Mouse (Mus musculus) neural tube, embryonic 15.5 days (tissue): ENCODE data around the gene Aif1. TPM values are rescaled to one million over a fixed set of nuclear protein-coding genes. Genes with fewer than 3 reads are reported as not detected.
"Not testable (repeated sequence)": the region's sequence is repeated elsewhere in the genome, so short reads cannot be mapped to it uniquely, and the experiment has no call there.

ENCODE experiments used
- ATAC-seq: fragments of 200-750 bp; cut with Nextera tagmentation; 2 replicates; pipeline ENCODE4 v1.8.0; 2017; ENCODE audit warnings: mild to moderate bottlenecking, moderate TSS enrichment, moderate library complexity; ENCODE audit not compliant: low FRiP score
- H3K27ac ChIP-seq: fragments of 300-500 bp; sonication (generic); replicated peaks from 2 replicates; pipeline ENCODE4 v1.5.1; 2015; ENCODE audit warnings: mild to moderate bottlenecking, inconsistent platforms
- H3K27me3 ChIP-seq: fragments of 300-500 bp; sonication (generic); replicated peaks from 2 replicates; pipeline ENCODE4 v1.6.1; 2015; ENCODE audit warnings: inconsistent platforms
- H3K36me3 ChIP-seq: fragments of 300-500 bp; sonication (generic); 2 replicates; pipeline ENCODE4 v1.6.1; 2015; ENCODE audit warnings: inconsistent platforms
- H3K4me1 ChIP-seq: fragments of 300-500 bp; sonication (generic); 2 replicates; pipeline ENCODE4 v1.6.1; 2015; ENCODE audit warnings: inconsistent platforms
- H3K4me2 ChIP-seq: fragments of 300-500 bp; sonication (generic); 2 replicates; pipeline ENCODE4 v1.6.1; 2015; ENCODE audit warnings: inconsistent platforms, mild to moderate bottlenecking, moderate library complexity
- H3K4me3 ChIP-seq: fragments of 300-500 bp; sonication (generic); replicated peaks from 2 replicates; pipeline ENCODE4 v1.5.1; 2015; ENCODE audit warnings: mild to moderate bottlenecking, inconsistent platforms
- H3K9ac ChIP-seq: fragments of 300-500 bp; sonication (generic); replicated peaks from 2 replicates; pipeline ENCODE4 v1.6.1; 2015; ENCODE audit warnings: mild to moderate bottlenecking, inconsistent platforms
- H3K9me3 ChIP-seq: fragments of 300-500 bp; sonication (generic); replicated peaks from 2 replicates; pipeline ENCODE4 v1.6.1; 2016; ENCODE audit warnings: inconsistent platforms
- WGBS: fragments of 180-500 bp; shearing (Covaris S2); methylation state at CpG from one replicate; pipeline ENCODE4 v1.1.7; 2015; ENCODE audit warnings: mixed read lengths; 5-methylcytosine and 5-hydroxymethylcytosine counted together
- polyA plus RNA-seq: library from polyadenylated mRNA; unstranded; fragments of >200 nt; fragmentation: Nextera tagmentation; extraction: Ambion mirVana; gene quantifications from 2 replicates; pipeline ENCODE4 v1.2.1, GENCODE M21; 2015

Gene Aif1
- polyA plus RNA-seq, 1 experiment from 2014 or later = 12.3 TPM

GRCm38 (mm10) chr17:35133517-35133916 lies 42.4 kb downstream of the Aif1 start:
- no peaks in the 10 kb centered on the region for H3K9me3 ChIP-seq
- H3K27ac ChIP-seq = no peak overlapping the region
- ATAC-seq = no peak
- peaks cover 39% of the 10 kb centered on the region for H3K4me1 ChIP-seq
- peaks cover 6% of the 10 kb centered on the region for H3K36me3 ChIP-seq
- no peak overlapping the region for H3K4me3 ChIP-seq
- whole genome bisulfite sequencing = 95% methylated on average over 7 of the region's 7 CpGs
- H3K27me3 ChIP-seq = no peaks in the 10 kb centered on the region
- H3K4me2 ChIP-seq = no peak overlapping the region
- no peak overlapping the region for H3K9ac ChIP-seq

- no peak for ATAC-seq
- WGBS = 85% methylated on average over 3 of the region's 3 CpGs
- no peaks in the 10 kb centered on the region for H3K27me3 ChIP-seq
- H3K9ac ChIP-seq = no peak overlapping the region
- peaks cover 2% of the 10 kb centered on the region; the same call in 1 of the 2 replicates for H3K36me3 ChIP-seq
- no peak overlapping the region for H3K4me3 ChIP-seq
- H3K4me2 ChIP-seq = no peak overlapping the region
- H3K9me3 ChIP-seq = no peaks in the 10 kb centered on the region
- no peak overlapping the region for H3K27ac ChIP-seq
- peaks cover 36% of the 10 kb centered on the region for H3K4me1 ChIP-seq
Measured at GRCm38 (mm10) chr17:35132174-35132560, 43.7 kb downstream of the Aif1 start.

DNA sequence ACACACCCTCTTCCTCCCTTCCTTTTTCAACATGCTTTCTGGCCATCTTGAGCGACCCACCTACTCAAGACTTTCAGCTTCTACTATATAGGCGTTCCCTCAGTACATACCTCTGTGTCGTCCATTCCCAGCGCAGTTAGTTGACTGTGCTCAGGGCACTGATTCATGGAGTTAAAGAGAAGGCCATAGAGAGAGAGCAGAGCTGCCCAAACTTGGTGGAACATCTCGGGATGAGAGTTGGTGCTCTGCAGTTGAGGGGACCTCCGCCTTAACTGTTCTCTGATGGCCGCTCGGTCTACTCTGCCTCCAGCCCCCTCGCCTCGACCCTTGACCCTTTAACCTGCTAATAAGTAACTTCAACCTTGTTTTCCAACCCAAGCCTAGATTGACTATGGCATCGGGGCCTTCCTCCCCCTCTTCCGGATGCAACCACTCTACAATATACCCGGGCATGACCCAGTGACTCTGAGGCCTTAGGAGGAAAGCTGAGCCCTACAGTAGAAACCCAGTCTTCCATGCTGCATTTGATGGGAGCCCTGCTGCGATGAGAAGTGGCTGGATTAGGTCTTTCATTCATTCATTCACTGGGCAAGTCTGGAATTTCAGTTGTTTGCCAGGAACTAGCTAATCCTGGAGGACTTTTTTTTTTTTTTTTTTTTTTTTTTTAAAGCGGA lies 44.2 kb downstream of the Aif1 start, which contains the start of gene Apom:
Gene Apom (minus strand): TSS at position 551 of the 674 bp plus-strand sequence.
- Histone ChIP-seq H3K9me3 (no peaks in the 10 kb centered on the region), H3K4me2 (no peak within 1 kb of the TSS), H3K4me1 (peaks cover 36% of the 10 kb centered on the region), H3K27me3 (no peaks in the 10 kb centered on the region), H3K36me3 (peaks cover 2% of the 10 kb centered on the region; the same call in 1 of the 2 replicates), H3K9ac (no peak within 1 kb of the TSS), H3K27ac (no peak within 1 kb of the TSS), H3K4me3 (no peak within 1 kb of the TSS)
- 85% methylated on average over 15 of the region's 15 CpGs for WGBS
- no peak for ATAC-seq

DNA sequence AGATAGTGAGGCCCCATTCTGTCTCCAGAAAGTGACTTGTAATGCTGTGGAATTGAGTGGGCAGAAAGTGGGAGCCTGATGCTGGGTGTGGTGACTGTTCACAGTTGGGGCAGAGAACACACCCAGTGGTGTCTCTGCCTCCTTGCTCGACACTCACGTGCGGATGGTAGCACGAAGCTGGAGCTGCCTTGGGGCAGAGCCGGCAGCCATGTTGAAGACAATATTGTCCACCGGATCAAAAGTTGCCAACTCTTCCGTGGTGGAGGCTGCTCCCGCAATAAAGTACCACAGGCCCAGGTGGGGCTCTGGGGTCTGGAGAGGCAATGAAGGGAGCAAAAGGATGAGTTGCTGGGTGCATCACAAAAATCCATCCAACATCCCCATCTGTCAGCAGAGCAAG lies 44.8 kb downstream of the Aif1 start:
- H3K4me2 ChIP-seq = no peak overlapping the region
- peaks cover 36% of the 10 kb centered on the region for H3K4me1 ChIP-seq
- WGBS = 90% methylated on average over 8 of the region's 8 CpGs
- no peak overlapping the region for H3K4me3 ChIP-seq
- no peak for ATAC-seq
- H3K36me3 ChIP-seq = peaks cover 2% of the 10 kb centered on the region; the same call in 1 of the 2 replicates
- no peak overlapping the region for H3K9ac ChIP-seq
- no peaks in the 10 kb centered on the region for H3K27me3 ChIP-seq
- H3K27ac ChIP-seq = no peak overlapping the region
- no peaks in the 10 kb centered on the region for H3K9me3 ChIP-seq

DNA sequence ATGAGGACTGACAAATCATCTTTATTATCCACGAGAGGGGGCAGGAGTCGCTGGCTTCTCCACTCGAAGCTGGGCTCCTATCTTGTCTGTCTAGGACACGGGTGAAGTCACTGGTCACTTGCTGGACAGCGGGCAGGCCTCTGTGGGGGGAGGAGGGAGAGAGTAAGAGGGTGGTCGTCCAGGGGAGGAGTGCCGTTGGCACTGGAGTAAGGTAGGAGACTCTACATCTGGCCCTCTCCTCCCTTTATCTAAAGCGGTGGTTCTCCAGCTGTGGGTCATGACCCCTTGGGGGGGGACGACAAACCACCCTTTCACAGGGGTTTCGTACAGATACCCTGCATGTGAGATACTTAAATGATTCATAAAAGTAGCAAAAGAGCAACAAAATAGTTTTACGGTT lies 46.9 kb downstream of the Aif1 start:
- Histone ChIP-seq H3K9ac (no peak overlapping the region), H3K4me3 (no peak overlapping the region), H3K36me3 (peaks cover 8% of the 10 kb centered on the region), H3K4me2 (no peak overlapping the region), H3K9me3 (no peaks in the 10 kb centered on the region), H3K4me1 (peaks cover 44% of the 10 kb centered on the region), H3K27me3 (no peaks in the 10 kb centered on the region), H3K27ac (no peak overlapping the region)
- 76% methylated on average over 11 of the region's 11 CpGs for WGBS
- no peak for ATAC-seq

DNA sequence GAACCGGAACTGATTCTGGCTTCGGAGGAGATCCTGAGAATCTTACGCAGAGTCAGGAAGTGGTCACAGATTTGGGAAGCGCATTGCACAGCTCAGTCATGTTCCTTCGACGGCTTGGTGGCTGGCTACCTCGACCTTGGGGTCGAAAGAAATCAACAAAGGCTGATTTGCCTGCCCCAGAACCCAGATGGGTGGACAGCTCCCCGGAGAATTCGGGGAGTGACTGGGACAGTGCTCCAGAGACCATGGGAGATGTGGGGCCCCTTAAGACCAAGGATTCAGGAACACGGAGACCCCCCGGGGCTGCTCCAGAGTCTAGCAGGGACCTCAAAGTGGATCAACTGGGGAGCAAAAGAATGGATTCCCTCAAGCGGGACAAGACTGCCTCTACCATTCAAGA lies 48.9 kb downstream of the Aif1 start:
- Histone ChIP-seq H3K9me3 (no peaks in the 10 kb centered on the region), H3K27ac (no peak overlapping the region), H3K9ac (no peak overlapping the region; the same call in none of the 2 replicates), H3K4me3 (peak overlapping the region; percentile 68), H3K36me3 (peaks cover 14% of the 10 kb centered on the region), H3K27me3 (no peaks in the 10 kb centered on the region), H3K4me2 (peak overlapping the region; percentile 78), H3K4me1 (peaks cover 53% of the 10 kb centered on the region)
- WGBS = 76% methylated on average over 13 of the region's 13 CpGs
- ATAC-seq = no peak

DNA sequence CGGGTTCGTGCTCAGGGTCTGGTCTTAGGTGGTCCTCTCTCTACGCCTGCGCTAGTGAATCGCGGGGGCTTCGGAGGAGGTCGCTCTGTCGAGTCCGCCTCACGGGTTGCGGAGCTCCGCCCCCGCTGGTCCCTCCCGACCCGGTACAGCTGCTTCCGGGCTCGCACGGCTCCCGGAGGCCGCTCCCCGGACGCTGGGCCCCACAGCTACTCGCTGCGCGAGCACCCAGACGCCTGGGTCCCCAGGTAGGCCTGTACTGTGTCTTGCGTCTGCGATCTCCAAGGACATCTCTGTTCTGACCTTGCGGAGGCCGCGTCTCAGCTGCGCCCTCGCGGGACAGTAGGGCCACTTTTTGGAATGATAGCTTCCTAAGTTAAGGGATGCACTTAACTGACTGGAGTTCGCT lies 49.7 kb downstream of the Aif1 start, which contains the start of gene D17H6S53E:
Gene D17H6S53E (plus strand): TSS at position 168 of the 406 bp plus-strand sequence.
- Histone ChIP-seq H3K4me2 (peak within 1 kb of the TSS; percentile 78), H3K9me3 (no peaks in the 10 kb centered on the region), H3K36me3 (peaks cover 14% of the 10 kb centered on the region), H3K9ac (peak within 1 kb of the TSS; percentile 85), H3K4me3 (peak within 1 kb of the TSS; percentile 68), H3K27ac (peak within 1 kb of the TSS; percentile 84), H3K27me3 (no peaks in the 10 kb centered on the region), H3K4me1 (peaks cover 53% of the 10 kb centered on the region)
- under 1% methylated on average over 36 of the region's 36 CpGs for WGBS
- ATAC-seq = peak; percentile 37; the same call in 1 of the 2 replicates

GRCm38 (mm10) chr17:35125578-35125977 lies 50.3 kb downstream of the Aif1 start:
- Histone ChIP-seq H3K36me3 (peaks cover 14% of the 10 kb centered on the region), H3K9me3 (no peaks in the 10 kb centered on the region), H3K4me1 (peaks cover 54% of the 10 kb centered on the region), H3K9ac (peak overlapping the region; percentile 85), H3K27me3 (no peaks in the 10 kb centered on the region), H3K4me2 (peak overlapping the region; percentile 78), H3K4me3 (peak overlapping the region; percentile 68), H3K27ac (peak overlapping the region; percentile 84)
- 36% methylated on average over 6 of the region's 6 CpGs for WGBS
- no peak for ATAC-seq

DNA sequence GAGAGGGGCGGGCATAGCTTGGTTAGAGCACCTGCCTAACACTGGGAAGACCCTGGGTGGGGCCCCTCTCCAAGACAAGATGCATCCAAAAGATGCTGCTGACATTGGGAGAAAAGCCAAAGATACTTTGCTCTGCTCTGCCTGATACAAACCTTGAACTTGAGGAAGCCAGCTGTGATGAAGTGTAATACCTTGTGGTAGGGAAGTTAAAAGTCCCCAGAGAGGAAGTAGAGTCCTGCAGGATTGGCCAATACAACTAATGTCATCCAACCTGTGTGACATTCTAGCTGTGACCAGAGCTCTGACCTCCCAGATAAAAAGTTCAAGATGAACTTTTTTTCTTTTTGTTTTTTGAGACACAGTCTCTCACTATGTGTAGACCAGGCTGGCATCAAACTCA lies 50.8 kb downstream of the Aif1 start:
- Histone ChIP-seq H3K9me3 (no peaks in the 10 kb centered on the region), H3K4me2 (peak overlapping the region; percentile 78; the same call in 1 of the 2 replicates), H3K27ac (no peak overlapping the region), H3K4me1 (peaks cover 59% of the 10 kb centered on the region), H3K4me3 (no peak overlapping the region), H3K9ac (peak overlapping the region; percentile 85; the same call in 1 of the 2 replicates), H3K27me3 (no peaks in the 10 kb centered on the region), H3K36me3 (peaks cover 12% of the 10 kb centered on the region)
- WGBS = 100% methylated on average over 1 of the region's 1 CpGs
- no peak for ATAC-seq

- H3K4me2 ChIP-seq, H3K27me3 ChIP-seq, H3K9me3 ChIP-seq, H3K4me3 ChIP-seq, ATAC-seq, H3K9ac ChIP-seq, H3K27ac ChIP-seq: not testable (repeated sequence)
- Histone ChIP-seq H3K4me1 (peaks cover 66% of the 10 kb centered on the region), H3K36me3 (peaks cover 17% of the 10 kb centered on the region)
- WGBS = 93% methylated on average over 12 of the region's 12 CpGs
Measured at GRCm38 (mm10) chr17:35124261-35124896, 51.5 kb downstream of the Aif1 start.

DNA sequence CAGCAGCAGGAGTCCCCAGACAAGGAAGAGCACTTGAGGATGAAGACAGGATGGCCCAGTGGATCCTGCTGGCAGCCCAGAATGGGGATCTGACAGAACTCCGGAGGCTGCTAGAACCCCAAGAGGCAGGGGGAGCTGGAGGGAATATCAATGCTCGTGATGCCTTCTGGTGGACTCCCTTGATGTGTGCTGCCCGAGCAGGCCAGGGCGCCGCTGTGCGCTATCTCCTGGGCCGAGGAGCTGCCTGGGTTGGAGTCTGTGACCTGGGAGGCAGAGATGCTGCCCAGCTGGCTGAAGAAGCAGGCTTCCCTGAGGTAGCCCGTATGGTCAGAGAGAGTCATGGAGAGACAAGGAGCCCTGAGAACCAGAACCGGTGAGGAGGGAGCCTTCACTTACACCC lies 52.6 kb downstream of the Aif1 start:
- H3K9ac ChIP-seq, ATAC-seq, H3K4me2 ChIP-seq, H3K4me3 ChIP-seq, H3K27ac ChIP-seq, H3K9me3 ChIP-seq, H3K27me3 ChIP-seq: not testable (repeated sequence)
- Histone ChIP-seq H3K36me3 (peaks cover 26% of the 10 kb centered on the region), H3K4me1 (peaks cover 57% of the 10 kb centered on the region)
- 92% methylated on average over 9 of the region's 9 CpGs for WGBS

GRCm38 (mm10) chr17:35121871-35122303 lies 54.0 kb downstream of the Aif1 start, which contains the start of gene Csnk2b:
TSS of gene Csnk2b (minus strand) at chr17:35122053.
- no peaks in the 10 kb centered on the region for H3K9me3 ChIP-seq
- peak within 1 kb of the TSS; percentile 97 for H3K4me2 ChIP-seq
- ATAC-seq = peak; percentile 43
- H3K9ac ChIP-seq = peak within 1 kb of the TSS; percentile 95
- H3K27me3 ChIP-seq = no peaks in the 10 kb centered on the region
- peak within 1 kb of the TSS; percentile 93 for H3K27ac ChIP-seq
- WGBS = 1% methylated on average over 19 of the region's 19 CpGs
- H3K4me1 ChIP-seq = peaks cover 46% of the 10 kb centered on the region
- peaks cover 36% of the 10 kb centered on the region for H3K36me3 ChIP-seq
- H3K4me3 ChIP-seq = peak within 1 kb of the TSS; percentile 95
